Mouse (Mus musculus) midbrain, embryonic 16.5 days (tissue): ENCODE measurements around the gene Eps8. TPM values are rescaled to one million over a fixed set of nuclear protein-coding genes. Genes with fewer than 3 reads are reported as not detected.

Experiments
- ATAC-seq: fragments of 200-750 bp; cut with Nextera tagmentation; 2 replicates; pipeline ENCODE4 v1.8.0; 2017; ENCODE audit warnings: moderate TSS enrichment
- H3K27ac ChIP-seq: fragments of 300-500 bp; sonication (generic); 2 replicates; pipeline ENCODE4 v1.5.1; 2014; ENCODE audit warnings: mild to moderate bottlenecking, low read length, mixed read lengths
- H3K27me3 ChIP-seq: fragments of 300-500 bp; sonication (generic); 2 replicates; pipeline ENCODE4 v1.6.1; 2014; ENCODE audit warnings: low read depth, low read length, mixed read lengths; ENCODE audit not compliant: control insufficient read depth, insufficient read depth
- H3K36me3 ChIP-seq: fragments of 300-500 bp; sonication (generic); 2 replicates; pipeline ENCODE4 v1.6.1; 2014; ENCODE audit warnings: mild to moderate bottlenecking, low read length, moderate library complexity, mixed read lengths; ENCODE audit not compliant: control insufficient read depth, insufficient read depth
- H3K4me1 ChIP-seq: fragments of 300-500 bp; sonication (generic); 2 replicates; pipeline ENCODE4 v1.6.1; 2014; ENCODE audit warnings: mild to moderate bottlenecking, low read length, mixed read lengths; ENCODE audit not compliant: control insufficient read depth, insufficient read depth
- H3K4me2 ChIP-seq: fragments of 300-500 bp; sonication (generic); 2 replicates; pipeline ENCODE4 v1.6.1; 2014; ENCODE audit warnings: mild to moderate bottlenecking, low read length, mixed read lengths
- H3K4me3 ChIP-seq: fragments of 300-500 bp; sonication (generic); 2 replicates; pipeline ENCODE4 v1.5.1; 2014; ENCODE audit warnings: low read depth, mild to moderate bottlenecking, low read length, moderate library complexity, mixed read lengths
- H3K9ac ChIP-seq: fragments of 300-500 bp; sonication (generic); 2 replicates; pipeline ENCODE4 v1.6.1; 2014; ENCODE audit warnings: low read depth, low read length, mixed read lengths
- H3K9me3 ChIP-seq: fragments of 300-500 bp; sonication (generic); replicated peaks from 2 replicates; pipeline ENCODE4 v1.6.1; 2014; ENCODE audit warnings: mild to moderate bottlenecking, low read length, mixed read lengths; ENCODE audit not compliant: control insufficient read depth, poor library complexity, severe bottlenecking
- WGBS: fragments of 180-500 bp; shearing (Covaris S2); extraction: QIAGEN DNeasy Blood & Tissue Kit; methylation state at CpG from one replicate; pipeline ENCODE4 v1.1.7; 2014; 5-methylcytosine and 5-hydroxymethylcytosine counted together
- polyA plus RNA-seq: library from polyadenylated mRNA; unstranded; fragments of >200 nt; fragmentation: Nextera tagmentation; extraction: Ambion mirVana; gene quantifications from 2 replicates; pipeline ENCODE4 v1.2.1, GENCODE M21; 2015

Eps8 gene
- polyA plus RNA-seq, 1 experiment from 2014 or later = 26.4 TPM

DNA sequence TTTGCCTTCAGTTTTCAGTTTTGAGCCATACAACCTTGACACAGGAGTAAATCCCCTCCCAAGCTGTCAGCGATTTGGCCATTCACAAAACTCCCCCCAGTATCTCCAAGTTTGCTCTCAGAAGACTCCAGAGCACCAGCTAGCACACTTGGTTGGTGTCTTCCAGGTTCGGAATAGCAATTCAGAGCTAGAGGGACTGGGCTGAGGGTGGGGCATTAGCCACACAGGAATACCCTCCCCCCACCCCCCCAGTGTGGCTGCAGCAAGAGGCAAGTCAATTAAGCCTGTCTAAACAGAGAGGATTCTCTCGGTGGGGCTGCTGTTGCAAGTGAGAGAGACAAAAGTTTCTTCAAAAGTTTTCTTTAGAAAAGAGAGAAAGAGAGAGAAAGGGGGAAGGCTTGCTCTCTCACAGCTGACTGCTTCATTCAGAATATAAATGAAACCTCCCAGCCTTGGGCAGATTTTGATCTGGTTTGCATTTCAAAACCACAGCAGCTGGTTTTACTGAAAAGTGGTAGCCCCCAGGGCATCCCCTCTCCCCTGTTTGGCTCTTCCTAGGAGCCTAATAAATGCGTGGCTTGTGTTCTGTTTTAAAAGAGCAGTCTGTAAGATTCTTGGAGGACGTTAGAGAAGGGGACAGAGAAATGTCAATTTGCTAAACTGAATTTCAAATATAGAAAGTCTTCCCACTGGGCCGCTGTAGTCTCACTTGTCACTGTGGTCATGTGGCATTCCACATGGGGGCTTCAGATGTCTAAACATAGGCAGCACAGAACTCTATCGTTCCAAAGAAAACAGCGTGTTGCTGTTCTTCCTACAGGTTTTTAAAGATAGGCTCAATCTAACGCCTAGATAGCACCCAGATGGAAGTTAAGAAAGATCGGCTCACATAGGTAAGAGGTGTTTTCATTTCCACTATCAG lies 112.2 kb downstream of the Eps8 start:
- Histone ChIP-seq H3K4me3 (no peak overlapping the region), H3K36me3 (no peaks in the 10 kb centered on the region), H3K27ac (peak overlapping the region; percentile 18; the same call in 1 of the 2 replicates), H3K4me2 (peak overlapping the region; percentile 5; the same call in 1 of the 2 replicates), H3K9me3 (no peaks in the 10 kb centered on the region), H3K27me3 (no peaks in the 10 kb centered on the region), H3K9ac (no peak overlapping the region), H3K4me1 (peaks cover 18% of the 10 kb centered on the region)
- 3% methylated on average over 10 of the region's 10 CpGs for WGBS
- peak; percentile 55 for ATAC-seq

- no peaks in the 10 kb centered on the region for H3K27me3 ChIP-seq
- peaks cover 18% of the 10 kb centered on the region for H3K4me1 ChIP-seq
- no peaks in the 10 kb centered on the region for H3K9me3 ChIP-seq
- WGBS = 53% methylated on average over 17 of the region's 17 CpGs
- no peak for ATAC-seq
- no peaks in the 10 kb centered on the region for H3K36me3 ChIP-seq
- H3K4me3 ChIP-seq = no peak overlapping the region
- H3K27ac ChIP-seq = no peak overlapping the region
- no peak overlapping the region for H3K9ac ChIP-seq
- no peak overlapping the region for H3K4me2 ChIP-seq
Observed at GRCm38 (mm10) chr6:137541216-137542176, 113.2 kb downstream of the Eps8 start.

DNA sequence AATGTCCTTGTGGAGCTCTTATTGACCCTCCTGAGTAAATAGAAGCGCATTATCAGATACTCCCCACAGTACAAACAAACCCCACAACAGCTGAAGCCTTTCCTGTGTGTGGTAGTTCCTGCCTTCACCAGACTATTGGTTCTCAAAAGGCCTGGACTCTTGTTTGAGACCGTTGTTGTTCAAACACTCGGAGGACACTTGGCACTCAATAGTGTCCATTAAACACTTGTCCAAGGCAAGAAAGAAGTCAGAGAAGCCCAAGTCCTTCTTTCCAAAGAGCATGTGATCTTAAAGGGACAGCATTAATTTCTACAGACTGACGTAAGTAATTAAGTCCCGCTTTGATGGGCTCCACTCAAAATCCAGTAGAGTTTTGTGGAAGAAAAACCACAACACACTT lies 113.9 kb downstream of the Eps8 start:
- ATAC-seq = no peak
- Histone ChIP-seq H3K9ac (no peak overlapping the region), H3K27ac (no peak overlapping the region), H3K27me3 (no peaks in the 10 kb centered on the region), H3K4me2 (no peak overlapping the region), H3K4me1 (peaks cover 18% of the 10 kb centered on the region), H3K4me3 (no peak overlapping the region), H3K9me3 (peaks cover 3% of the 10 kb centered on the region; the same call in 1 of the 2 replicates), H3K36me3 (peaks cover 4% of the 10 kb centered on the region; the same call in 1 of the 2 replicates)
- WGBS = 80% methylated on average over 5 of the region's 5 CpGs

GRCm38 (mm10) chr6:137540346-137540745 lies 114.3 kb downstream of the Eps8 start:
- no peak for ATAC-seq
- Histone ChIP-seq H3K4me2 (no peak overlapping the region), H3K4me1 (peaks cover 18% of the 10 kb centered on the region), H3K27ac (no peak overlapping the region), H3K9me3 (peaks cover 5% of the 10 kb centered on the region; the same call in 1 of the 2 replicates), H3K36me3 (peaks cover 4% of the 10 kb centered on the region; the same call in 1 of the 2 replicates), H3K4me3 (no peak overlapping the region), H3K27me3 (no peaks in the 10 kb centered on the region), H3K9ac (no peak overlapping the region)
- 87% methylated on average over 6 of the region's 6 CpGs for WGBS

DNA sequence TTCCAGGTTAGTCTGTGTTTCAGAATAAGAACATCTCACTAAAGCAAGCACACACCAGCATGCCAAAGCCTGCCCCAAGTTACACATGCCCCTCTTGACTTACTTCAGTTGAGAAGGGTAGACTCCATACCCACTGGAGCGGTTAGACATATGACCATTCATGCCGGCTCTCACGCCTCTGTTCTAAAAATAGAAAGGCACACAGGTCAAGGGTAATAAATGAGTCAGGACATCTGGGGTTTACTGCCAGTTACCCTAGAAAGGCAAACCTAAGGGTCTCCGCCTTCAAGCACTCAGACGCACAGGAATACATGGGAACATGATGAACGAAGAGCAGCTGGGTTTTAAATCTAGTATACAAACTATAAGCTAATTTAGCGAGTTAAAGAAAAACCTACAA lies 115.5 kb downstream of the Eps8 start:
- peaks cover 4% of the 10 kb centered on the region; the same call in 1 of the 2 replicates for H3K36me3 ChIP-seq
- H3K9ac ChIP-seq = no peak overlapping the region
- no peak overlapping the region for H3K27ac ChIP-seq
- ATAC-seq = no peak
- H3K4me2 ChIP-seq = no peak overlapping the region
- WGBS = 88% methylated on average over 7 of the region's 7 CpGs
- H3K27me3 ChIP-seq = no peaks in the 10 kb centered on the region
- H3K4me3 ChIP-seq = no peak overlapping the region
- H3K4me1 ChIP-seq = peaks cover 18% of the 10 kb centered on the region
- H3K9me3 ChIP-seq = peaks cover 5% of the 10 kb centered on the region; the same call in 1 of the 2 replicates

DNA sequence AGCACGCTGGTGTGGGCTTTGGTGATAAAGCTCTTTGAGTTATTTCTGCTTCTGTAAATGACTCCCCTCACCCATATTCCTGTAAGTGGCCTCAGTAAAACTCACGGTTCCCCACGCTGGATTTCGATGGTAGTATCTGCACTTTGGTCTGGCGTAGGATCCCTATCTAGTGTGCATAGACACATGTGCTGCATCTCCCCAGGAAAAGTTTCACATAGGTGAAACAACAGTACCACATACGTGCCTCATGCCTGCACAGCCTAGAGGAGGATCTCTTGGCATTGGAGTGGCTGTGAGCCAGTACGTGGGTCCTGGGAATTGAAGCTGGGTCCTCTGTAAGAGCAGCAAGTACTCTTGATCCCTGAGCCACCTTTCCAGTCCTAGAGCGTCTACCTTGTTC lies 121.9 kb downstream of the Eps8 start:
- H3K4me1 ChIP-seq = no peaks in the 10 kb centered on the region
- H3K36me3 ChIP-seq = peaks cover 4% of the 10 kb centered on the region; the same call in 1 of the 2 replicates
- H3K4me3 ChIP-seq = no peak overlapping the region
- peaks cover 5% of the 10 kb centered on the region; the same call in 1 of the 2 replicates for H3K9me3 ChIP-seq
- H3K27me3 ChIP-seq = no peaks in the 10 kb centered on the region
- H3K4me2 ChIP-seq = no peak overlapping the region
- no peak overlapping the region for H3K9ac ChIP-seq
- ATAC-seq = no peak
- H3K27ac ChIP-seq = no peak overlapping the region
- 94% methylated on average over 8 of the region's 8 CpGs for WGBS

DNA sequence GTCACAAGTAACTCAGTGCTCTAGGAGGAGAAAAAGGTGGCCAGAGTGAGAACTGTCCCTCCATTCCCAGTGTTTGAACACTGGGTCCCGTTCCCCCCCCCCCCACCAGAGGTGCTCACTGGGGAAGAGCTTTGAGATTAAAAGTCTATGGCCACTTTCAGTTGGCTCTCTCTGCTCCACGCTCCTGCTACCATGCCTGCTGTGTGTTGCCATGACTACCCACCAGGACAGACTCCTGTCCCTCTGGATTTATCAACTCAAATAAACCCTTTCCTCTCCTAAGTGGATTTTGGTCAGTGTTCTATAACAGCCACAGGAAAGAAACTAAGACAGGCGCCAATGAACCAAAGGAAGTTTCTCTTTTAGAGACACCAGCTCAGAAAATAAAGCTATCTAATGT lies 128.9 kb downstream of the Eps8 start:
- no peak overlapping the region for H3K9ac ChIP-seq
- 6% methylated on average over 3 of the region's 3 CpGs for WGBS
- peaks cover 3% of the 10 kb centered on the region; the same call in 1 of the 2 replicates for H3K4me1 ChIP-seq
- no peak overlapping the region for H3K4me3 ChIP-seq
- no peak overlapping the region for H3K27ac ChIP-seq
- no peaks in the 10 kb centered on the region for H3K9me3 ChIP-seq
- H3K36me3 ChIP-seq = no peaks in the 10 kb centered on the region
- H3K4me2 ChIP-seq = no peak overlapping the region
- 0 out of 2 replicates have a peak, but pooled peaks have one; percentile 32 for ATAC-seq
- no peaks in the 10 kb centered on the region for H3K27me3 ChIP-seq

DNA sequence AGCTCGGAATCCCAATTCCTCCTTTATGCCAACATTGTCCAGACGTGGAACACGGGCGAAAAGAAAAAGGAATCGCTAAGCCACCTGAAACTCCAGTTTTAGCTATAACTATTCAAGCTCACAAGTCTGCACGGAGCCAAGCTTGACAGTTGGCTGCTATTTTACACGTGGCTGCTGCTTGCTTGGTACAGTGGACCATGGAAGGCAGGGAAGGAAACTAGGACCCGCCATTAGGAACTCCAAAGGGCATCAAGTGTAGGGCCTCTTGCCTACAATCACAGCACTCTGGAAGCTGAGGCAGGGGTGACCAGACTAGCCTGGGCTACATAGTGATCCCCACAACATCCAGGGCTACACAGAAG lies 134.4 kb downstream of the Eps8 start:
- H3K27me3 ChIP-seq = no peaks in the 10 kb centered on the region
- H3K27ac ChIP-seq = no peak overlapping the region
- 0 out of 2 replicates have a peak, but pooled peaks cover 5% of the 10 kb centered on the region for H3K4me1 ChIP-seq
- no peak overlapping the region for H3K4me3 ChIP-seq
- H3K9me3 ChIP-seq = no peaks in the 10 kb centered on the region
- ATAC-seq = no peak
- no peak overlapping the region for H3K9ac ChIP-seq
- no peaks in the 10 kb centered on the region; the same call in 1 of the 2 replicates for H3K36me3 ChIP-seq
- no peak overlapping the region for H3K4me2 ChIP-seq
- WGBS = 85% methylated on average over 8 of the region's 8 CpGs
